Mouse (Mus musculus): ENCODE measurements around the gene Hrnr. TPM values are rescaled to one million over a fixed set of nuclear protein-coding genes. Genes with fewer than 3 reads are reported as not detected.

The Hrnr gene
- polyA plus RNA-seq (2011; ENCODE audit: insufficient read depth, insufficient read length, low read depth, missing spikeins), result not detected in 2 replicates

DNA sequence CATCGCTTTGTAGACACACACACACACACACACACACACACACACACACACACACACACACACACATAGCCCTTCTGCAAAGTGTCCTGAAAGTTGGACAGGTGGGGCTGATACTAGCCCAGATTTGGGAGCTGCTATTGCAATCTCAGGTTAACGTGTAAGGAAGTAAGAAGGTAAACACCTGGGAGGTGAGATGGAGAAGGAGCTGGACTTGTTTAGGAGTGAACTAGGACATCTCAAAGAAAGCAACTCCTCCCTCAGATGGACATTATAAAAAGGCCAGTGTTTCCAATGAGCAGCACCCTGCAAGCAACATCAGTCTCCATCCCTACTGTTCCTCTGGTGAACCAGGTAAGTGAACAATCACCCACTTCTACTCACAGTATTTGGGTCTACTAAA, at the start of gene Hrnr:
Gene Hrnr, plus strand, starts transcription at position 301 of the 400 bp plus-strand sequence.
- TF ChIP-seq CTCF (IDR thresholded peaks at IDR 0.05; ENCODE audit: low read depth, low read length) (no peak), POLR2A (IDR thresholded peaks at IDR 0.05; ENCODE audit: insufficient read depth, low read length) (no peak), EP300 (IDR thresholded peaks at IDR 0.05; ENCODE audit: insufficient read depth, low read depth, low read length) (no peak)
- Histone ChIP-seq H3K27me3 (ENCODE audit: control insufficient read depth, insufficient read depth, low read length, poor library complexity, severe bottlenecking) (no peaks in the 10 kb centered on the region), H3K4me3 (ENCODE audit: low read depth, low read length) (no peak within 1 kb of the TSS), H3K36me3 (ENCODE audit: control insufficient read depth, insufficient read depth, low read length, poor library complexity, severe bottlenecking) (no peaks in the 10 kb centered on the region; the same call in 1 of the 2 replicates), H3K4me1 (ENCODE audit: control insufficient read depth, insufficient read depth, low read length) (no peaks in the 10 kb centered on the region), H3K9me3 (replicated peaks; ENCODE audit: control insufficient read depth, insufficient read depth, low read length, poor library complexity, severe bottlenecking) (no peaks in the 10 kb centered on the region), H3K27ac (ENCODE audit: insufficient read depth, low read length) (no peak within 1 kb of the TSS), H3K9ac (ENCODE audit: low read depth, poor library complexity, severe bottlenecking) (no peak within 1 kb of the TSS)

DNA sequence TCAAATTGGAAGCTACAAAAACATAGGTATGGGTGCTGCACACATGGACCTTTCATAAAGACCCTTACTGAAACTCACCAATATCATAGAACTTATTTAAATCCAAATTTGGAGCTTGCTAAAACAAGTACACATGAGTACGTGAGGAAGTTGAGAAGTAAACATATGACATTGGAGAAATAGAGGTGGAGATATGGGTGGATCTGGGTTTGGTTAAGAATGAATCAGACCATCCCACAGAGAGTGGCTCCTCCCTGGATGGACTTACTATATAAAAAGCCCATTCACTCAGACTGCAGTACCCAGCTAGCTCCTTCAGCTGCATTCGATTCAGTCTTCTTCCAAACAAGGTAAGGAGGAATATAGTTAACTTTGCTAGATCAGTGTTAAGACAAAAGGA, 46.3 kb upstream of the Hrnr start, which contains the start of gene Flg:
Gene Flg, plus strand, starts transcription at position 301 of the 400 bp plus-strand sequence.
- Histone ChIP-seq H3K27ac (ENCODE audit: insufficient read depth, low read length) (no peak within 1 kb of the TSS), H3K9me3 (replicated peaks; ENCODE audit: control insufficient read depth, insufficient read depth, low read length, poor library complexity, severe bottlenecking) (no peaks in the 10 kb centered on the region), H3K36me3 (ENCODE audit: control insufficient read depth, insufficient read depth, low read length, poor library complexity, severe bottlenecking) (no peaks in the 10 kb centered on the region), H3K27me3 (ENCODE audit: control insufficient read depth, insufficient read depth, low read length, poor library complexity, severe bottlenecking) (no peaks in the 10 kb centered on the region), H3K4me3 (ENCODE audit: low read depth, low read length) (no peak within 1 kb of the TSS), H3K4me1 (ENCODE audit: control insufficient read depth, insufficient read depth, low read length) (no peaks in the 10 kb centered on the region), H3K9ac (ENCODE audit: low read depth, poor library complexity, severe bottlenecking) (no peak within 1 kb of the TSS)
- no peak for TF ChIP-seq POLR2A (IDR thresholded peaks at IDR 0.05; ENCODE audit: insufficient read depth, low read length)
- TF ChIP-seq CTCF (IDR thresholded peaks at IDR 0.05; ENCODE audit: low read depth, low read length), result no peak
- no peak for TF ChIP-seq EP300 (IDR thresholded peaks at IDR 0.05; ENCODE audit: insufficient read depth, low read depth, low read length)

DNA sequence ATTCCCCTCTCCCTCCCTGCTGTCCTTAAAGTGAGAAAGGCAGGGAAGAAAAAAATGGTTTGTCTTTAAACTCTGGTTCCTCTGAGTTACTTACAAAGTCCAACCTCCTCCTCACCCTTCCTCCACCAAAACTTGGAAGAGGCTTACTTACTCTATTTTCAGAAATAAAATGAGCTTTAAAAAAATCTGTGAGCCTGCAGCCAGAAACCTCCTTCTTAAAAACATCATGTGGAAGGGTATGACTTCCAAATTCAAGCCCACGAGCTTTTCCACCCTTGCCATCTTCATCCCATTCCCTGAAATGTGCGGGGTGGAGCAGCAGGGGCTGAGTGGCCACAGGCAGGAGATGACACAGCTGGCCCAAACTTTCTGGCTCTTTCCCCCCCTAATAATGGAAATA, 22.0 kb upstream of the Hrnr start:
- H3K36me3 ChIP-seq (ENCODE audit: control insufficient read depth, insufficient read depth, low read length, poor library complexity, severe bottlenecking), result no peaks in the 10 kb centered on the region
- TF ChIP-seq CTCF (IDR thresholded peaks at IDR 0.05; ENCODE audit: low read depth, low read length) (no peak), POLR2A (IDR thresholded peaks at IDR 0.05; ENCODE audit: insufficient read depth, low read length) (no peak), EP300 (IDR thresholded peaks at IDR 0.05; ENCODE audit: insufficient read depth, low read depth, low read length) (no peak)
- no peaks in the 10 kb centered on the region for H3K9me3 ChIP-seq (replicated peaks; ENCODE audit: control insufficient read depth, insufficient read depth, low read length, poor library complexity, severe bottlenecking)
- no peak overlapping the region for H3K9ac ChIP-seq (ENCODE audit: low read depth, poor library complexity, severe bottlenecking)
- no peak overlapping the region for H3K4me3 ChIP-seq (ENCODE audit: low read depth, low read length)
- H3K4me1 ChIP-seq (ENCODE audit: control insufficient read depth, insufficient read depth, low read length), result no peaks in the 10 kb centered on the region
- H3K27ac ChIP-seq (ENCODE audit: insufficient read depth, low read length), result no peak overlapping the region
- no peaks in the 10 kb centered on the region for H3K27me3 ChIP-seq (ENCODE audit: control insufficient read depth, insufficient read depth, low read length, poor library complexity, severe bottlenecking)

DNA sequence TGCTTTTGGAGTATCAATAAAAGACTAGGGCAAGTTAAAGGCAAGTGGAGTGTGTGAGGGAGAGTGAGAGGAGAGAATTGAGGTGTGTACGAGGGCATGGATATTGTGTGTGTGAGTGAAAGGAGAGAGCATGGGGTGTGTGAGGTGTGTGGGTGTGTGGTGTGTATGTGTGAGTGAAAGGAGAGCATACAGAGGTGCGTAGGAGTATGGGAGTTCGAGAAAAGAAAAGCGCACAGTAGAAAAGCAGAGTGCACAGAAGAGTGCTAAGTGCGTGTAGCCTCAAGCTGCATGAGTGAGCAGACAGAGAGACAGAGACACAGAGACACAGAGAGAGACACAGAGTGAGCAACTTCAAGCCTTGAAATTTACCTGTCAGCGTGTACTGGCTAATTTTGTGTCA, 19.7 kb upstream of the Hrnr start:
- H3K9me3 ChIP-seq (replicated peaks; ENCODE audit: control insufficient read depth, insufficient read depth, low read length, poor library complexity, severe bottlenecking), result no peaks in the 10 kb centered on the region; the same call in 1 of the 2 replicates

DNA sequence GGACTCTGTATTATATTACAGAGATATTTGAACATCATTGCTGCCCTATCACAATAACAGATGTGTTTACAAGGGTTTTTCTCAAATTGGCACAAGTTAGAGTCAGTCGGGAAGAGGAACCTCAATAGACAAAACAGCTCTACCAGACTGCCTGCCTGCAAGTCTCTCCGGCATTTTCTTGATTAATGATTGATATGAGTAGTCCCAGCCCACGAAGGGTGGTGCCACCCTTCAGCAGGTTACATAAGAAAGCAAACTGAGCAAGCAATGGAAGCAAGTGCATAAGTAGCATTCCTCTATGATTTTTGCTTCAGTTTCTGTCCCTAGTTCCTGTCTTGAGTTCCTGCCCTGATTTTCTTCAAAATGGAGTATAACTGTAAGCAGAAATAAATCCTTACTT, 17.7 kb upstream of the Hrnr start:
- H3K9ac ChIP-seq (ENCODE audit: low read depth, poor library complexity, severe bottlenecking), result no peak overlapping the region
- TF ChIP-seq EP300 (IDR thresholded peaks at IDR 0.05; ENCODE audit: insufficient read depth, low read depth, low read length), result no peak
- no peak for TF ChIP-seq POLR2A (IDR thresholded peaks at IDR 0.05; ENCODE audit: insufficient read depth, low read length)
- no peak for TF ChIP-seq CTCF (IDR thresholded peaks at IDR 0.05; ENCODE audit: low read depth, low read length)
- no peaks in the 10 kb centered on the region for H3K27me3 ChIP-seq (ENCODE audit: control insufficient read depth, insufficient read depth, low read length, poor library complexity, severe bottlenecking)

More for the DNA sequence above, 19.7 kb upstream of the Hrnr start:
- Histone ChIP-seq H3K36me3 (ENCODE audit: control insufficient read depth, insufficient read depth, low read length, poor library complexity, severe bottlenecking) (no peaks in the 10 kb centered on the region), H3K4me1 (ENCODE audit: control insufficient read depth, insufficient read depth, low read length) (no peaks in the 10 kb centered on the region), H3K4me3 (ENCODE audit: low read depth, low read length) (no peak overlapping the region), H3K27ac (ENCODE audit: insufficient read depth, low read length) (no peak overlapping the region), H3K9ac (ENCODE audit: low read depth, poor library complexity, severe bottlenecking) (no peak overlapping the region), H3K27me3 (ENCODE audit: control insufficient read depth, insufficient read depth, low read length, poor library complexity, severe bottlenecking) (no peaks in the 10 kb centered on the region)
- TF ChIP-seq CTCF (IDR thresholded peaks at IDR 0.05; ENCODE audit: low read depth, low read length), result no peak
- TF ChIP-seq EP300 (IDR thresholded peaks at IDR 0.05; ENCODE audit: insufficient read depth, low read depth, low read length), result no peak

DNA sequence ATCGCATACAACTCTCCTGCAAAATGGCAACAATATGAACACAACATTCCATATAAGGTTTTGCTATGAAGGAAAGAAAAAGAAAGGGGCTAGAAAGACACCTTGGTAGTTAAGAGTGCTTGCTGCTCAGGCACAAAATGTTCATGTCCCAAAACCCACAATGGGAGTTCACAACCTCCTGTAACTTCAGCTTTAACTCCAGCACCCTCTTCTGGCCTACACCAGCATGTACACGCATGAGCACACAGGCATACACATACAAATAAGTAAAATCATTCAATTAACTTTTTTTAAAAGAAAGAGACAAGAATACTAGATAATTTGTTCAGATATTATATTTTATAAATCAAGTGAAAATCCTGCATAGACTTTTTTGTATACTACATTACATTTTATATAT, 13.4 kb upstream of the Hrnr start:
- no peak overlapping the region for H3K4me3 ChIP-seq (ENCODE audit: low read depth, low read length)
- H3K27me3 ChIP-seq (ENCODE audit: control insufficient read depth, insufficient read depth, low read length, poor library complexity, severe bottlenecking), result no peaks in the 10 kb centered on the region
- no peaks in the 10 kb centered on the region; the same call in 1 of the 2 replicates for H3K9me3 ChIP-seq (replicated peaks; ENCODE audit: control insufficient read depth, insufficient read depth, low read length, poor library complexity, severe bottlenecking)
- H3K36me3 ChIP-seq (ENCODE audit: control insufficient read depth, insufficient read depth, low read length, poor library complexity, severe bottlenecking), result no peaks in the 10 kb centered on the region
- peak; percentile 20 for TF ChIP-seq CTCF (IDR thresholded peaks at IDR 0.05; ENCODE audit: low read depth, low read length)
- no peak for TF ChIP-seq POLR2A (IDR thresholded peaks at IDR 0.05; ENCODE audit: insufficient read depth, low read length)
- no peak overlapping the region for H3K9ac ChIP-seq (ENCODE audit: low read depth, poor library complexity, severe bottlenecking)
- no peak overlapping the region for H3K27ac ChIP-seq (ENCODE audit: insufficient read depth, low read length)
- H3K4me1 ChIP-seq (ENCODE audit: control insufficient read depth, insufficient read depth, low read length), result no peaks in the 10 kb centered on the region

More for the DNA sequence above, 17.7 kb upstream of the Hrnr start:
- H3K36me3 ChIP-seq (ENCODE audit: control insufficient read depth, insufficient read depth, low read length, poor library complexity, severe bottlenecking), result no peaks in the 10 kb centered on the region
- H3K27ac ChIP-seq (ENCODE audit: insufficient read depth, low read length), result no peak overlapping the region
- no peak overlapping the region for H3K4me3 ChIP-seq (ENCODE audit: low read depth, low read length)
- H3K9me3 ChIP-seq (replicated peaks; ENCODE audit: control insufficient read depth, insufficient read depth, low read length, poor library complexity, severe bottlenecking), result no peaks in the 10 kb centered on the region; the same call in 1 of the 2 replicates
- H3K4me1 ChIP-seq (ENCODE audit: control insufficient read depth, insufficient read depth, low read length), result no peaks in the 10 kb centered on the region

All from ES-Bruce4 (cell line).